Mouse (Mus musculus): ENCODE results near the gene Mfsd13b. TPM values are rescaled to one million over a fixed set of nuclear protein-coding genes. Genes with fewer than 3 reads are reported as not detected.
A peak's percentile ranks its signal among the peaks of the same experiment; 100 is the strongest.
"Not testable (repeated sequence)": the region's sequence is repeated elsewhere in the genome, so short reads cannot be mapped to it uniquely, and the experiment has no call there.

Mfsd13b gene
- total RNA-seq, 2 experiments from 2014 or later, result 1.2 to 1.8 TPM

- no peak for TF ChIP-seq CTCF (conservative IDR thresholded peaks at IDR 0.05)
- no peak for DNase-seq (ENCODE audit: low spot score in 2 of 2)
- H3K27ac ChIP-seq, result no peak overlapping the region
- no peak overlapping the region for H3K4me3 ChIP-seq
Observed at GRCm38 (mm10) chr7:121001879-121002278, 19.6 kb downstream of the Mfsd13b start.

GRCm38 (mm10) chr7:121002407-121002928 lies 20.2 kb downstream of the Mfsd13b start:
- Histone ChIP-seq H3K27ac (no peak overlapping the region), H3K4me3 (no peak overlapping the region)
- no peak for DNase-seq (ENCODE audit: low spot score in 2 of 2)
- TF ChIP-seq CTCF (conservative IDR thresholded peaks at IDR 0.05), result no peak

- DNase-seq (ENCODE audit: low spot score in 2 of 2), result no peak
- Histone ChIP-seq H3K4me3 (no peak overlapping the region), H3K27ac (no peak overlapping the region)
- no peak for TF ChIP-seq CTCF (conservative IDR thresholded peaks at IDR 0.05)
Observed at GRCm38 (mm10) chr7:121003793-121004418, 21.6 kb downstream of the Mfsd13b start.

GRCm38 (mm10) chr7:121011794-121012689 lies 29.7 kb downstream of the Mfsd13b start:
- no peak for TF ChIP-seq CTCF (conservative IDR thresholded peaks at IDR 0.05)
- DNase-seq (ENCODE audit: low spot score in 2 of 2), result no peak
- no peak overlapping the region for H3K27ac ChIP-seq
- H3K4me3 ChIP-seq, result no peak overlapping the region

GRCm38 (mm10) chr7:121014486-121014885 lies 32.2 kb downstream of the Mfsd13b start:
- H3K27ac ChIP-seq, result no peak overlapping the region
- TF ChIP-seq CTCF (conservative IDR thresholded peaks at IDR 0.05), result no peak

GRCm38 (mm10) chr7:121018778-121019177 lies 36.5 kb downstream of the Mfsd13b start:
- Histone ChIP-seq H3K27ac (no peak overlapping the region), H3K4me3 (no peak overlapping the region)
- TF ChIP-seq CTCF (conservative IDR thresholded peaks at IDR 0.05), result no peak
- DNase-seq (ENCODE audit: low spot score in 2 of 2), result no peak

More at GRCm38 (mm10) chr7:121014486-121014885, 32.2 kb downstream of the Mfsd13b start:
- no peak for DNase-seq (ENCODE audit: low spot score in 2 of 2)
- H3K4me3 ChIP-seq, result no peak overlapping the region

GRCm38 (mm10) chr7:121020277-121020676 lies 38.0 kb downstream of the Mfsd13b start:
- peak; percentile 52 for TF ChIP-seq CTCF (conservative IDR thresholded peaks at IDR 0.05)
- no peak for DNase-seq (ENCODE audit: low spot score in 2 of 2)
- Histone ChIP-seq H3K27ac (no peak overlapping the region), H3K4me3 (no peak overlapping the region)

GRCm38 (mm10) chr7:121025221-121026008 lies 43.1 kb downstream of the Mfsd13b start:
- DNase-seq (ENCODE audit: low spot score in 2 of 2), result no peak
- TF ChIP-seq CTCF (conservative IDR thresholded peaks at IDR 0.05), result no peak
- no peak overlapping the region for H3K27ac ChIP-seq
- H3K4me3 ChIP-seq, result no peak overlapping the region

GRCm38 (mm10) chr7:121026300-121026699 lies 44.0 kb downstream of the Mfsd13b start:
- DNase-seq (ENCODE audit: low spot score in 2 of 2), result no peak
- no peak overlapping the region for H3K4me3 ChIP-seq
- no peak for TF ChIP-seq CTCF (conservative IDR thresholded peaks at IDR 0.05)
- no peak overlapping the region for H3K27ac ChIP-seq

- H3K4me3 ChIP-seq; H3K27ac ChIP-seq; DNase-seq (ENCODE audit: low spot score in 2 of 2): not testable (repeated sequence)
Observed at GRCm38 (mm10) chr7:121029947-121030346, 47.6 kb downstream of the Mfsd13b start.

- Histone ChIP-seq H3K27ac (peak within 1 kb of the TSS; percentile 94), H3K4me3 (peak within 1 kb of the TSS; percentile 92)
- DNase-seq (ENCODE audit: low spot score in 2 of 2), result peak; percentile 92 to 94
- peak; percentile 36 for TF ChIP-seq CTCF (conservative IDR thresholded peaks at IDR 0.05)
Observed at GRCm38 (mm10) chr7:121033856-121034652, 51.7 kb downstream of the Mfsd13b start, which contains the start of gene Mettl9. Gene Mettl9 (plus strand): TSS chr7:121034445.

- peak in 1 of 2 experiments; percentile 26 for DNase-seq (ENCODE audit: low spot score in 2 of 2)
- TF ChIP-seq CTCF (conservative IDR thresholded peaks at IDR 0.05), result no peak
- Histone ChIP-seq H3K4me3 (peak overlapping the region; percentile 92), H3K27ac (peak overlapping the region; percentile 94)
Observed at GRCm38 (mm10) chr7:121034701-121035141, 52.4 kb downstream of the Mfsd13b start.
